Mouse (Mus musculus) liver, embryonic 13.5 days (tissue): ENCODE data around the gene Sez6l2. TPM values are rescaled to one million over a fixed set of nuclear protein-coding genes. Genes with fewer than 3 reads are reported as not detected.
A peak's percentile ranks its signal among the peaks of the same experiment; 100 is the strongest.

ENCODE experiments used
- ATAC-seq: fragments of 200-750 bp; cut with Nextera tagmentation; 2 replicates; pipeline ENCODE4 v1.8.0; 2017; ENCODE audit warnings: low read depth, mild to moderate bottlenecking, moderate number of reproducible peaks, moderate library complexity
- DNase-seq: peaks from one replicate; pipeline ENCODE4 v3.0.0; 2022
- H3K27ac ChIP-seq: fragments of 300-500 bp; sonication (generic); 2 replicates; pipeline ENCODE4 v1.5.1; 2015; ENCODE audit warnings: moderate library complexity, mild to moderate bottlenecking, inconsistent platforms
- H3K27me3 ChIP-seq: fragments of 300-500 bp; sonication (generic); 2 replicates; pipeline ENCODE4 v1.6.1; 2015; ENCODE audit warnings: mild to moderate bottlenecking, inconsistent platforms
- H3K36me3 ChIP-seq: fragments of 300-500 bp; sonication (generic); 2 replicates; pipeline ENCODE4 v1.6.1; 2015; ENCODE audit warnings: mild to moderate bottlenecking, inconsistent platforms
- H3K4me1 ChIP-seq: fragments of 300-500 bp; sonication (generic); replicated peaks from 2 replicates; pipeline ENCODE4 v1.6.1; 2015; ENCODE audit warnings: inconsistent platforms
- H3K4me2 ChIP-seq: fragments of 300-500 bp; sonication (generic); 2 replicates; pipeline ENCODE4 v1.6.1; 2015; ENCODE audit warnings: inconsistent platforms, mild to moderate bottlenecking, moderate library complexity
- H3K4me3 ChIP-seq: fragments of 300-500 bp; sonication (generic); replicated peaks from 2 replicates; pipeline ENCODE4 v1.5.1; 2015; ENCODE audit warnings: mild to moderate bottlenecking, inconsistent platforms
- H3K9ac ChIP-seq: fragments of 300-500 bp; sonication (generic); 2 replicates; pipeline ENCODE4 v1.6.1; 2015; ENCODE audit warnings: mild to moderate bottlenecking, inconsistent platforms
- H3K9me3 ChIP-seq: fragments of 300-500 bp; sonication (generic); replicated peaks from 2 replicates; pipeline ENCODE4 v1.6.1; 2016; ENCODE audit warnings: inconsistent platforms
- WGBS: fragments of 180-500 bp; shearing (Covaris S2); methylation state at CpG from one replicate; pipeline ENCODE4 v1.1.7; 2015; ENCODE audit not compliant: insufficient replicate concordance; 5-methylcytosine and 5-hydroxymethylcytosine counted together
- polyA plus RNA-seq: library from polyadenylated mRNA; unstranded; fragments of >200 nt; fragmentation: Nextera tagmentation; extraction: Ambion mirVana; gene quantifications from 2 replicates; pipeline ENCODE4 v1.2.1, GENCODE M21; 2015

Gene Sez6l2
- polyA plus RNA-seq, 1 experiment from 2014 or later, result 0.09 TPM

DNA sequence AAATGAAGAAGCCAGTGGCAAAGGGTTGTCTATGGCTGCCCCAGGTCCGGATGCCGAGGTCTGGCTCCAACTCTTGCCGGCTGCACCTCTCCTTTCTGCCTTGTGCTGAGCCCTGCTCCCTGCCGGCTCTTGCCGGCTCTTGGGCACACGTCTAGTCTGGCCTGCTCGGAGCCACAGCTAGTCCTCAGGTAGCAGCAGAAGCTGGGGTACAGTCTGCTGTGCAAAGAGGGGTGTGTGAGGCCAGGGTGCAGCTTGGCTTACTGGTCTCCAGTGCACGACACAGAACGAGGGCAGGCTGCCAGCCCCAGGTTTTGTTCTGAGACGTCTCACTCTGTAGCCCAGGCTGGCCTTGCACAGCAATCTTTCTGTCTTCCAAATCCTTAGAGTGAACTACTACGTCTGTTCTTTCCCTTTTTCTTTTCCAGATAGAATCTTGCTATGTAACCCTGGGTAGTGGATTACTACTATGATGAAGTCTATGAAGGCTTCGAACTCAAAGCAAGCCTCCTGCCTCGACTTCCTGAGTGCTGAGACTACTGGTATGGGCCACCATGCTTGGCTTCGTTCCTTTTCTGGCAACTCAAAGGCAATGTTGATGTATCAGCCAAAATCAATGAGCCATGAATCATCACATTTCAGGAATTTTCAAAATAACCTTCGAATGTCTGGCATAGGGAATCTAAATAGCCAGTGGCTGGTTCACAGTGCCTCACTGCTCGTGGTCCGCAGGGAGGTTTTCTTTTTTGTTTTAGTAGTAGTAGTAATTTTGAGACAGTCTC is 59.1 kb downstream of the Sez6l2 start:
- Histone ChIP-seq H3K4me1 (peaks cover 75% of the 10 kb centered on the region), H3K4me2 (peak overlapping the region; percentile 56; the same call in 1 of the 2 replicates)

DNA sequence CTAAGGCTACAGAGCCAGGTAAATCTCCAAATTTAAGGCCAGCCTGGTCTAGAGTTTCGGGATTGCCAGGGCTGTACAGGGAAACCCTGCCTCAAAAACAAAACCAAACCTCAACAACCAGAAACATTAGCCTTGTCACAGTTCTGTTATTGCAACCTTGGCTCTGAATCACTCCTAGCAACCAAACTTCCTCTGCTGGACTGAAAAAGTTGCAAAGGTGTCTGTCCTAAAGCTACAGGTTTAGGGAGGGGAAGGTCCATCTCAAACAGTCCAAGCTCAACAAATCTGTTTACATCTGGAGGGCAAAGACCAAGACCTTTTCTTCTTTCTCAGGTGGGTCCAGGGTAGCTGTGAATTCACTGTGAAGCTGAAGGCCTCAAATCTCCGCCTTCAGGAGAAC is 60.7 kb downstream of the Sez6l2 start:
- H3K9me3 ChIP-seq, result no peaks in the 10 kb centered on the region
- DNase-seq (no peak), ATAC-seq (no peak)
- no peak overlapping the region for H3K4me3 ChIP-seq
- H3K27ac ChIP-seq, result peak overlapping the region; percentile 9; the same call in 1 of the 2 replicates
- peaks cover 24% of the 10 kb centered on the region for H3K36me3 ChIP-seq
- peaks cover 86% of the 10 kb centered on the region for H3K4me1 ChIP-seq
- H3K9ac ChIP-seq, result no peak overlapping the region
- no peaks in the 10 kb centered on the region for H3K27me3 ChIP-seq
- 88% methylated on average over 2 of the region's 2 CpGs for WGBS
- no peak overlapping the region for H3K4me2 ChIP-seq

More for the DNA sequence above, 59.1 kb downstream of the Sez6l2 start:
- Histone ChIP-seq H3K27ac (peak overlapping the region; percentile 93), H3K27me3 (no peaks in the 10 kb centered on the region), H3K36me3 (peaks cover 12% of the 10 kb centered on the region), H3K9me3 (no peaks in the 10 kb centered on the region), H3K9ac (peak overlapping the region; percentile 64), H3K4me3 (no peak overlapping the region)
- ATAC-seq (no peak), DNase-seq (no peak)
- 79% methylated on average over 17 of the region's 17 CpGs for WGBS

DNA sequence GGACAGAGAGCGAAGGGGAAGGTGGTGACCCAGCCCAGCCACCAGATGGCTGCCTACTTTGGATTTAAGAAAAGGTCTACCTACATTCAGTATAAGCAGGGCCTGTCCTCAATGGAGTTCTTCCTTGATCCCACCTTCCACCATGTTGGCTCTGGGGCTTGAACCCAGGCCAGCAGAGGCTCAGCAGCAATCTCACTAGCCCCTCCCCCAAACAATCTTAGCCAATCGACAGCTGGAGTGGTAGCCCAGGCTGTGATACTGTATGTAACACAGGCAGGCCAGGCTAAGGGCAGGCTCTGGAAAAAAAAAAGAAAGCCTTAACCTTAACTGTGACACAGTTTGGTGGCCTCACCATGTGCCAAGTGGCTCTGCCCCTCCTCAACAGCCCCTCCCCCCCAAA is 61.4 kb downstream of the Sez6l2 start:
- H3K9me3 ChIP-seq, result no peaks in the 10 kb centered on the region
- DNase-seq, result no peak
- no peaks in the 10 kb centered on the region for H3K27me3 ChIP-seq
- ATAC-seq, result no peak
- H3K9ac ChIP-seq, result 0 out of 2 replicates have a peak overlapping the region, but pooled peaks have one; percentile 5
- no peak overlapping the region for H3K4me2 ChIP-seq
- H3K36me3 ChIP-seq, result peaks cover 24% of the 10 kb centered on the region
- peaks cover 88% of the 10 kb centered on the region for H3K4me1 ChIP-seq
- no peak overlapping the region for H3K4me3 ChIP-seq
- 72% methylated on average over 2 of the region's 2 CpGs for WGBS
- H3K27ac ChIP-seq, result peak overlapping the region; percentile 38

- Histone ChIP-seq H3K9ac (no peak overlapping the region), H3K27ac (0 out of 2 replicates have a peak overlapping the region, but pooled peaks have one; percentile 32), H3K4me3 (no peak overlapping the region), H3K27me3 (no peaks in the 10 kb centered on the region), H3K4me1 (peaks cover 86% of the 10 kb centered on the region), H3K36me3 (peaks cover 24% of the 10 kb centered on the region), H3K4me2 (no peak overlapping the region), H3K9me3 (no peaks in the 10 kb centered on the region)
- DNase-seq (no peak), ATAC-seq (no peak)
- 72% methylated on average over 6 of the region's 6 CpGs for WGBS
These were observed 62.0 kb downstream of the Sez6l2 start for GRCm38 (mm10) chr7:127012374-127012773.

DNA sequence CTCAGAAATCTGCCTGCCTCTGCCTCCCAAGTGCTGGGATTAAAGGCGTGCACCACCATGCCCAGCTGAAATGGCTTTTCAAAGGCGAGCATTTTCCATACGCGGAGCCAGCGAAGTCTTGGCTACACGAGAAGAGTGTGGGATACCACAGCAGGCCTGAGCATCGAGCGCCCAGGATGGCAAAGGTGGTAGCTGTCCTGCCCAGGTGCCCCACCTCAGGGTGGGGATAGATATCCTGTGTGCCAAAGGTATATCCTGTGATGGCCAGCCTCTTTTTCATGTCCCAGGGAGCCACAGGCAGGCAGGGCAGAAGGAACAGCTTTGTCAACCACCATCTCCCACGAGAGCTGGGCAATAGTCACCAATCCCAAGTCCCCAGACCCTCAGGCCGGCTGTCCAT is 62.5 kb downstream of the Sez6l2 start:
- no peak for ATAC-seq
- H3K4me1 ChIP-seq, result peaks cover 86% of the 10 kb centered on the region

GRCm38 (mm10) chr7:127013385-127013784 is 63.0 kb downstream of the Sez6l2 start:
- peaks cover 86% of the 10 kb centered on the region for H3K4me1 ChIP-seq
- WGBS, result 81% methylated on average over 6 of the region's 6 CpGs

More for the DNA sequence above, 62.5 kb downstream of the Sez6l2 start:
- H3K27me3 ChIP-seq, result no peaks in the 10 kb centered on the region
- no peak overlapping the region for H3K4me3 ChIP-seq
- no peak overlapping the region for H3K9ac ChIP-seq
- H3K4me2 ChIP-seq, result no peak overlapping the region
- WGBS, result 89% methylated on average over 10 of the region's 10 CpGs
- no peak for DNase-seq
- no peaks in the 10 kb centered on the region for H3K9me3 ChIP-seq
- no peak overlapping the region for H3K27ac ChIP-seq
- H3K36me3 ChIP-seq, result peaks cover 24% of the 10 kb centered on the region

DNA sequence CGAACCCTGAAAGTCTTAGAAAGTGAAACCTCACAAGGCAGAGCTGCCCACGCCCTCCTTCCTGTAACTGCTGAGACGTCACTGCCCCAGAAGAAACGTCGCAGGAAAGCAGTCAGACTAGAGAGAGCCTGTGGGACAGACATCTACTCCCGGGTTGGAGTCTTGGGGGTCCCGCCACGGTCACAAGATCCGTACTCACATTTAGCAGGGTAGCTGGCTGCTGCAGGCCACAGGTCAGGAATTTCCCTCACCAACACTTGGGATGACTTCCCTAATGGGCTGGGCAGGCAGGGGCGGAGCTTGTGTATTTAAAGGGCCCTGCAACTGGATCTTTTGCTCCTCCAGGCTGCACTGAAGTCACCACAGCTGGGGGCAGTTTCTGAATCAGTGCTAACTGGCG is 64.0 kb downstream of the Sez6l2 start, which contains the start of gene Mvp:
Mvp (minus strand) TSS at position 302 of the 400 bp plus-strand sequence.
- Histone ChIP-seq H3K27ac (peak within 1 kb of the TSS; percentile 93), H3K4me3 (peak within 1 kb of the TSS; percentile 86), H3K9me3 (no peaks in the 10 kb centered on the region), H3K4me2 (peak within 1 kb of the TSS; percentile 95), H3K4me1 (peaks cover 85% of the 10 kb centered on the region), H3K36me3 (peaks cover 24% of the 10 kb centered on the region), H3K9ac (peak within 1 kb of the TSS; percentile 94), H3K27me3 (no peaks in the 10 kb centered on the region)
- DNase-seq, result peak; percentile 48
- WGBS, result 24% methylated on average over 11 of the region's 11 CpGs
- no peak for ATAC-seq

More at GRCm38 (mm10) chr7:127013385-127013784, 63.0 kb downstream of the Sez6l2 start:
- Histone ChIP-seq H3K27ac (no peak overlapping the region), H3K9ac (peak overlapping the region; percentile 73; the same call in 1 of the 2 replicates), H3K4me2 (peak overlapping the region; percentile 95), H3K4me3 (peak overlapping the region; percentile 86; the same call in 1 of the 2 replicates), H3K9me3 (no peaks in the 10 kb centered on the region), H3K36me3 (peaks cover 24% of the 10 kb centered on the region), H3K27me3 (no peaks in the 10 kb centered on the region)
- DNase-seq, result no peak
- no peak for ATAC-seq

- Histone ChIP-seq H3K4me1 (peaks cover 81% of the 10 kb centered on the region), H3K27me3 (no peaks in the 10 kb centered on the region), H3K4me2 (peak overlapping the region; percentile 95), H3K9me3 (no peaks in the 10 kb centered on the region), H3K27ac (peak overlapping the region; percentile 93), H3K4me3 (peak overlapping the region; percentile 86; the same call in 1 of the 2 replicates), H3K9ac (peak overlapping the region; percentile 94), H3K36me3 (peaks cover 24% of the 10 kb centered on the region)
- no peak for DNase-seq
- no peak for ATAC-seq
- 86% methylated on average over 12 of the region's 12 CpGs for WGBS
These were observed 64.6 kb downstream of the Sez6l2 start for GRCm38 (mm10) chr7:127014993-127015392.

- H3K9me3 ChIP-seq, result no peaks in the 10 kb centered on the region
- peak overlapping the region; percentile 95 for H3K4me2 ChIP-seq
- 3% methylated on average over 10 of the region's 10 CpGs for WGBS
- H3K9ac ChIP-seq, result peak overlapping the region; percentile 94
- peak; percentile 66 for DNase-seq
- H3K4me1 ChIP-seq, result peaks cover 82% of the 10 kb centered on the region
- H3K4me3 ChIP-seq, result peak overlapping the region; percentile 86
- H3K36me3 ChIP-seq, result peaks cover 24% of the 10 kb centered on the region
- H3K27me3 ChIP-seq, result no peaks in the 10 kb centered on the region
- peak; percentile 52 for ATAC-seq
- peak overlapping the region; percentile 93 for H3K27ac ChIP-seq
These were observed 65.7 kb downstream of the Sez6l2 start for GRCm38 (mm10) chr7:127016081-127016480.

- H3K4me2 ChIP-seq, result peak within 1 kb of the TSS; percentile 95
- H3K4me1 ChIP-seq, result peaks cover 83% of the 10 kb centered on the region
- ATAC-seq (no peak), DNase-seq (no peak)
- H3K4me3 ChIP-seq, result peak within 1 kb of the TSS; percentile 86
- H3K27me3 ChIP-seq, result no peaks in the 10 kb centered on the region
- peak within 1 kb of the TSS; percentile 93 for H3K27ac ChIP-seq
- H3K36me3 ChIP-seq, result peaks cover 24% of the 10 kb centered on the region
- H3K9ac ChIP-seq, result peak within 1 kb of the TSS; percentile 94
- no peaks in the 10 kb centered on the region for H3K9me3 ChIP-seq
These were observed 65.9 kb downstream of the Sez6l2 start, which contains the start of gene Pagr1b for GRCm38 (mm10) chr7:127016481-127016485. Gene Pagr1b, minus strand, starts transcription at chr7:127016484.

GRCm38 (mm10) chr7:127016486-127016938 is 66.1 kb downstream of the Sez6l2 start:
- H3K4me3 ChIP-seq, result peak overlapping the region; percentile 86
- 0% methylated on average over 22 of the region's 22 CpGs for WGBS
- peaks cover 83% of the 10 kb centered on the region for H3K4me1 ChIP-seq
- H3K9me3 ChIP-seq, result no peaks in the 10 kb centered on the region
- H3K27me3 ChIP-seq, result no peaks in the 10 kb centered on the region
- H3K27ac ChIP-seq, result peak overlapping the region; percentile 93
- H3K9ac ChIP-seq, result peak overlapping the region; percentile 94
- ATAC-seq (peak; percentile 69), DNase-seq (peak; percentile 66)
- H3K36me3 ChIP-seq, result peaks cover 24% of the 10 kb centered on the region
- H3K4me2 ChIP-seq, result peak overlapping the region; percentile 95
